Mouse (Mus musculus) forebrain, embryonic 12.5 days (tissue): Measurements from ENCODE around the gene Atp2a2. TPM values are rescaled to one million over a fixed set of nuclear protein-coding genes. Genes with fewer than 3 reads are reported as not detected.

Source experiments
- ATAC-seq: fragments of 200-750 bp; cut with Nextera tagmentation; 2 replicates; pipeline ENCODE4 v1.8.0; 2017; ENCODE audit warnings: moderate TSS enrichment; ENCODE audit not compliant: low FRiP score
- H3K27ac ChIP-seq: fragments of 300-500 bp; sonication (generic); 2 replicates; pipeline ENCODE4 v1.5.1; 2016; ENCODE audit warnings: mild to moderate bottlenecking
- H3K27me3 ChIP-seq: fragments of 300-500 bp; sonication (generic); 2 replicates; pipeline ENCODE4 v1.6.1; 2016; ENCODE audit warnings: mild to moderate bottlenecking
- H3K36me3 ChIP-seq: fragments of 300-500 bp; sonication (generic); replicated peaks from 2 replicates; pipeline ENCODE4 v1.6.1; 2016; ENCODE audit warnings: mild to moderate bottlenecking
- H3K4me1 ChIP-seq: fragments of 300-500 bp; sonication (generic); 2 replicates; pipeline ENCODE4 v1.6.1; 2016
- H3K4me2 ChIP-seq: fragments of 300-500 bp; sonication (generic); 2 replicates; pipeline ENCODE4 v1.6.1; 2016; ENCODE audit warnings: mild to moderate bottlenecking, moderate library complexity
- H3K4me3 ChIP-seq: fragments of 300-500 bp; sonication (generic); replicated peaks from 2 replicates; pipeline ENCODE4 v1.5.1; 2016; ENCODE audit warnings: mild to moderate bottlenecking
- H3K9ac ChIP-seq: fragments of 300-500 bp; sonication (generic); 2 replicates; pipeline ENCODE4 v1.6.1; 2016; ENCODE audit warnings: mild to moderate bottlenecking
- H3K9me3 ChIP-seq: fragments of 300-500 bp; sonication (generic); 2 replicates; pipeline ENCODE4 v1.6.1; 2016
- WGBS: fragments of 180-500 bp; shearing (Covaris S2); methylation state at CpG from one replicate; pipeline ENCODE4 v1.1.7; 2016; 5-methylcytosine and 5-hydroxymethylcytosine counted together
- polyA plus RNA-seq: library from polyadenylated mRNA; unstranded; fragments of >200 nt; fragmentation: Nextera tagmentation; extraction: Ambion mirVana; gene quantifications from 2 replicates; pipeline ENCODE4 v1.2.1, GENCODE M21; 2016

The Atp2a2 gene
- 57.9 and 61.2 TPM in 2 replicates for polyA plus RNA-seq

- no peaks in the 10 kb centered on the region for H3K27me3 ChIP-seq
- WGBS: under 1% methylated on average over 74 of the region's 113 CpGs
- peak within 1 kb of the TSS; percentile 100 for H3K9ac ChIP-seq
- peaks cover 38% of the 10 kb centered on the region for H3K4me1 ChIP-seq
- peak; percentile 92 for ATAC-seq
- H3K9me3 ChIP-seq: 0 out of 2 replicates have a peak, but pooled peaks cover 3% of the 10 kb centered on the region
- H3K4me2 ChIP-seq: peak within 1 kb of the TSS; percentile 63
- H3K36me3 ChIP-seq: no peaks in the 10 kb centered on the region; the same call in 1 of the 2 replicates
- peak within 1 kb of the TSS; percentile 97 for H3K4me3 ChIP-seq
- H3K27ac ChIP-seq: peak within 1 kb of the TSS; percentile 100
Observed at GRCm38 (mm10) chr5:122502077-122502941, at the start of gene Atp2a2. Gene Atp2a2, minus strand, starts transcription at chr5:122502225.

GRCm38 (mm10) chr5:122550460-122550859 lies 48.4 kb upstream of the Atp2a2 start:
- Histone ChIP-seq H3K4me1 (peaks cover 4% of the 10 kb centered on the region), H3K4me3 (no peak overlapping the region), H3K4me2 (no peak overlapping the region), H3K27ac (no peak overlapping the region), H3K36me3 (peaks cover 8% of the 10 kb centered on the region; the same call in 1 of the 2 replicates), H3K9ac (no peak overlapping the region), H3K27me3 (no peaks in the 10 kb centered on the region), H3K9me3 (no peaks in the 10 kb centered on the region)
- 76% methylated on average over 8 of the region's 8 CpGs for WGBS
- ATAC-seq: no peak

- Histone ChIP-seq H3K9ac (no peak overlapping the region), H3K9me3 (no peaks in the 10 kb centered on the region), H3K27me3 (no peaks in the 10 kb centered on the region), H3K4me1 (peaks cover 4% of the 10 kb centered on the region), H3K27ac (no peak overlapping the region), H3K36me3 (peaks cover 4% of the 10 kb centered on the region; the same call in 1 of the 2 replicates), H3K4me2 (no peak overlapping the region), H3K4me3 (no peak overlapping the region)
- no peak for ATAC-seq
- WGBS: 69% methylated on average over 6 of the region's 6 CpGs
Observed at GRCm38 (mm10) chr5:122548671-122549070, 46.6 kb upstream of the Atp2a2 start.

- H3K36me3 ChIP-seq: no peaks in the 10 kb centered on the region; the same call in 1 of the 2 replicates
Observed at GRCm38 (mm10) chr5:122547810-122548209, 45.8 kb upstream of the Atp2a2 start.

GRCm38 (mm10) chr5:122547251-122547714 lies 45.3 kb upstream of the Atp2a2 start:
- H3K36me3 ChIP-seq: no peaks in the 10 kb centered on the region; the same call in 1 of the 2 replicates
- whole genome bisulfite sequencing: 68% methylated on average over 7 of the region's 7 CpGs
- no peak overlapping the region for H3K9ac ChIP-seq
- no peaks in the 10 kb centered on the region for H3K27me3 ChIP-seq
- H3K9me3 ChIP-seq: no peaks in the 10 kb centered on the region
- no peak overlapping the region for H3K27ac ChIP-seq
- no peak for ATAC-seq
- no peak overlapping the region for H3K4me2 ChIP-seq
- peaks cover 4% of the 10 kb centered on the region for H3K4me1 ChIP-seq
- no peak overlapping the region for H3K4me3 ChIP-seq

More at GRCm38 (mm10) chr5:122547810-122548209, 45.8 kb upstream of the Atp2a2 start:
- ATAC-seq: no peak
- 38% methylated on average over 6 of the region's 6 CpGs for WGBS
- H3K27ac ChIP-seq: no peak overlapping the region
- H3K27me3 ChIP-seq: no peaks in the 10 kb centered on the region
- H3K4me1 ChIP-seq: peaks cover 4% of the 10 kb centered on the region
- H3K4me2 ChIP-seq: no peak overlapping the region
- no peaks in the 10 kb centered on the region for H3K9me3 ChIP-seq
- no peak overlapping the region for H3K4me3 ChIP-seq
- H3K9ac ChIP-seq: no peak overlapping the region

- no peak for ATAC-seq
- Histone ChIP-seq H3K4me1 (peaks cover 4% of the 10 kb centered on the region), H3K27me3 (no peaks in the 10 kb centered on the region), H3K4me2 (no peak overlapping the region), H3K36me3 (peaks cover 7% of the 10 kb centered on the region; the same call in 1 of the 2 replicates), H3K27ac (no peak overlapping the region), H3K4me3 (no peak overlapping the region), H3K9me3 (no peaks in the 10 kb centered on the region), H3K9ac (no peak overlapping the region)
- 95% methylated on average over 6 of the region's 6 CpGs for WGBS
Observed at GRCm38 (mm10) chr5:122543392-122543791, 41.4 kb upstream of the Atp2a2 start.

- no peaks in the 10 kb centered on the region for H3K4me1 ChIP-seq
- H3K9ac ChIP-seq: no peak overlapping the region
- no peaks in the 10 kb centered on the region for H3K9me3 ChIP-seq
- no peak overlapping the region for H3K4me3 ChIP-seq
- no peaks in the 10 kb centered on the region for H3K27me3 ChIP-seq
- ATAC-seq: no peak
- 92% methylated on average over 8 of the region's 8 CpGs for WGBS
- H3K36me3 ChIP-seq: peaks cover 7% of the 10 kb centered on the region; the same call in 1 of the 2 replicates
- no peak overlapping the region for H3K27ac ChIP-seq
- no peak overlapping the region for H3K4me2 ChIP-seq
Observed at GRCm38 (mm10) chr5:122541871-122542270, 39.8 kb upstream of the Atp2a2 start.

- H3K27me3 ChIP-seq: no peaks in the 10 kb centered on the region
- no peak overlapping the region for H3K27ac ChIP-seq
- H3K4me3 ChIP-seq: no peak overlapping the region
- WGBS: 90% methylated on average over 11 of the region's 11 CpGs
- H3K9me3 ChIP-seq: no peaks in the 10 kb centered on the region
- no peak overlapping the region for H3K9ac ChIP-seq
- ATAC-seq: no peak
- peaks cover 7% of the 10 kb centered on the region; the same call in 1 of the 2 replicates for H3K36me3 ChIP-seq
- no peaks in the 10 kb centered on the region for H3K4me1 ChIP-seq
- H3K4me2 ChIP-seq: no peak overlapping the region
Observed at GRCm38 (mm10) chr5:122538077-122538476, 36.1 kb upstream of the Atp2a2 start.

- Histone ChIP-seq H3K27ac (no peak overlapping the region), H3K27me3 (no peaks in the 10 kb centered on the region), H3K4me3 (no peak overlapping the region), H3K9ac (no peak overlapping the region), H3K4me2 (no peak overlapping the region), H3K9me3 (no peaks in the 10 kb centered on the region), H3K36me3 (peaks cover 7% of the 10 kb centered on the region; the same call in 1 of the 2 replicates), H3K4me1 (no peaks in the 10 kb centered on the region)
- no peak for ATAC-seq
- WGBS: 97% methylated on average over 5 of the region's 5 CpGs
Observed at GRCm38 (mm10) chr5:122537654-122538053, 35.6 kb upstream of the Atp2a2 start.

GRCm38 (mm10) chr5:122533884-122534283 lies 31.9 kb upstream of the Atp2a2 start:
- Histone ChIP-seq H3K36me3 (peaks cover 3% of the 10 kb centered on the region; the same call in 1 of the 2 replicates), H3K9ac (no peak overlapping the region), H3K9me3 (no peaks in the 10 kb centered on the region), H3K4me3 (no peak overlapping the region), H3K27me3 (no peaks in the 10 kb centered on the region), H3K27ac (no peak overlapping the region), H3K4me1 (no peaks in the 10 kb centered on the region), H3K4me2 (no peak overlapping the region)
- WGBS: 89% methylated on average over 8 of the region's 8 CpGs
- no peak for ATAC-seq

GRCm38 (mm10) chr5:122529913-122530604 lies 28.0 kb upstream of the Atp2a2 start:
- WGBS: 84% methylated on average over 9 of the region's 9 CpGs

GRCm38 (mm10) chr5:122529316-122529715 lies 27.3 kb upstream of the Atp2a2 start:
- Histone ChIP-seq H3K4me3 (no peak overlapping the region), H3K27ac (no peak overlapping the region), H3K9me3 (no peaks in the 10 kb centered on the region), H3K36me3 (peaks cover 3% of the 10 kb centered on the region; the same call in 1 of the 2 replicates), H3K4me1 (0 out of 2 replicates have a peak, but pooled peaks cover 12% of the 10 kb centered on the region), H3K9ac (no peak overlapping the region), H3K27me3 (no peaks in the 10 kb centered on the region), H3K4me2 (no peak overlapping the region)
- ATAC-seq: no peak
- 62% methylated on average over 3 of the region's 3 CpGs for WGBS

More at GRCm38 (mm10) chr5:122529913-122530604, 28.0 kb upstream of the Atp2a2 start:
- no peaks in the 10 kb centered on the region for H3K9me3 ChIP-seq
- H3K9ac ChIP-seq: no peak overlapping the region
- ATAC-seq: no peak
- no peaks in the 10 kb centered on the region for H3K27me3 ChIP-seq
- 0 out of 2 replicates have a peak, but pooled peaks cover 12% of the 10 kb centered on the region for H3K4me1 ChIP-seq
- peaks cover 3% of the 10 kb centered on the region; the same call in 1 of the 2 replicates for H3K36me3 ChIP-seq
- H3K4me3 ChIP-seq: no peak overlapping the region
- H3K27ac ChIP-seq: no peak overlapping the region
- H3K4me2 ChIP-seq: no peak overlapping the region
